Mouse (Mus musculus) mature B cell (primary cell): Measurements from ENCODE around the gene Drap1.

Source experiments
- in situ Hi-C: fragments of 300-500 bp; cut with MboI; formaldehyde crosslinking; loops from 2 replicates; pipeline ENCODE4 v1.14.3; 2019

Gene Drap1

DNA sequence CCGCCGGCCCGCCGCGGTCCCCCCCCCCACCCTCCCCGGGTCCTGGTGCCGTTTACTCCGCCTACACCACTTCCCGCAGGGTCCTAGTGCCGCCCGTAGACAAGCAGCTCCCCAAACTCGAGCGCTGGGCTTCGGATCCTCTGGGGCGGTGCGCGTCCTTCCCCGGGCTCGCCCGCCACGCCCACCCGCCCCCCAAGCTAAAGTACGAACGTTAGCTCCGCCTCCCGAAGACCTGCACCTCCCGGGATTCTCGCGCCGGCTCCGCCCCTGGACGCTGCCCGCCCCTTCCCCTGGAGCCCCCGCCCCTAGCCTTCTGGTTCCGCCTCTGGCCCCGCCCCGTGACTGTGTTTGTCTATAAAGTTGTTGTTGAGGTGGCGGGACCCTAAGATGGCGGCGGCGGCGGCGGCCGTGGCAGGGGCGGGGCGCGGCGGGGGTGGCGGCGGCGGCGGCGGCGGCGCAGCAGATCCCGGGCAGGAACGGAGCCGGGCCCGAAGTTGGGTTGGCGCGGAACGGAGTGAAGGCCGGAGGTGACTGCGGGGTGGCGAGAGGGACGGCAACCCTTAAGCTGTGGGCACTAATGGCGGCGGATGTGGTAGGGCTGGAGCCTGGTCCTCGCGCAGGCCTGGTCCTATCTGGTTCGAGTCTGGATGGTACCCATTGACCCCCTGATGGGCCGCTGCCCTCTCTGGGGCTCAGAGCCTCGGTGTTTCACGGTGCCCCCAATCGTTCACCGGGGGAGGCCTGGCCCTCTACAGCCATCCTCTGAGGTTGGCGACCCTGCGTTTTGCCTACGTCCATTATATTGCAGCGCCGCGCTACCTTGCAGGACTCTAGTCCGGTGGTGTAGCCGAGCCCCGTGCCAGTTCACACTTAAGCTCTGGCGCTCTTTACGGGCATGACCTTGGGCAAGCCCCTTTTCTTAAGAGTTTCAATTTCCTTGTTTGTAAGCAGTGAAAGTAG is at the start of gene Drap1, which contains the start of gene AI837181:
Gene Drap1, minus strand, starts transcription at position 198 of the 960 bp plus-strand sequence.
Gene AI837181, plus strand, starts transcription at position 363 of the 960 bp plus-strand sequence.
- in situ Hi-C loops, result no loop called here

DNA sequence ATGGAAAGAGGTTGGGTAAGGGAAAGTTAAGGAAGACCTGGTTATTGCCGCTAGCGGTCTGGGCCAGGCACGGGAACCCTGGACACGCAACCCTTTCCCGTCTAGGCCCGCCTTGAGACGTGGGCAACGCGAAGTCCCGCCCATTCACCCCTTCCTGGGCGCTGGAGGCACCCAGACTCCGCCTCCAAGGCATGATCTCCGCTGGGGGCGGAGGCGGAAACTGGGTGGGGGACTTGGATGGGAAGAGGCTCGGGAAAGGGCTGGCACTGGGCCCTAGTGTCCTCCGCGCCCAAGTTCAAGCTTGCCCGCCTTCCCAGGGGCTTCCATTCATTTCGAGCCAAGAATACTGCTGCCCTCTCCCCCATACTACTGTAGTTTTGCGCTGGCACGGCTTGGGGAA is 48.9 kb upstream of the Drap1 start, which contains the start of gene Efemp2:
Gene Efemp2, plus strand, starts transcription at position 235 of the 400 bp plus-strand sequence.
- in situ Hi-C loops, result no loop called here

GRCm38 (mm10) chr19:5472857-5473256 is 48.1 kb upstream of the Drap1 start:
- in situ Hi-C loops, result no loop called here

GRCm38 (mm10) chr19:5471846-5472245 is 47.1 kb upstream of the Drap1 start:
- in situ Hi-C loops, result no loop called here

GRCm38 (mm10) chr19:5468374-5468773 is 43.6 kb upstream of the Drap1 start, which contains the start of gene Ctsw:
Ctsw (minus strand) TSS chr19:5468507.
- in situ Hi-C loops, result no loop called here

DNA sequence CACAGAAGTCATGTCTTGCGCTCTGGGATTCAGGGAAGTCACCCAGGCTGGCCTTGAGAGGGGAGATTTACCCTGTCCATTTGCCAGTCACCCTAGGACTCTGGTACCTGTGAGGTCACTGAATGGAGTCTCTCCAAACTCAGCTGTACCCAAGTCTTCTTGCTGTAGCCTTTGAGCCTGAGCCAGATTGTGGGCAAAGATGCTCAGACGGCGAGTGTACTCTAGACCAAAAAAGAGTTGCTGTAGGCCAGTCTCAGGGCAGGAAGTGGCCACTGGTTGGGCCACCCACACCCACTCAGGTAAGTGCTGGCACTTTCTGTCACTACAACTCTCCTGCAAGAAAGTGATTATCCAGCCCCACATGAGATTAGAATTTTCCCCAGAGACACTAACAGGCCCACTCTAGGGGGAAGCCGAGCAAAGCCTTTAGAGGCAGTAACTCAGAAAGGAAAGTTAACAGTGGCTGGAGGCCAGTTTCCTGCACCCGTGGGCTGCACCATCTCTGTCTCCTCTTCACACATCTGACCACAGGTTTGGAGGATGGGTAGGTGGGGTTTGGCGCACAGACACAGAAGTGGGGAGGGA is 42.2 kb upstream of the Drap1 start:
- in situ Hi-C loops, result no loop called here

DNA sequence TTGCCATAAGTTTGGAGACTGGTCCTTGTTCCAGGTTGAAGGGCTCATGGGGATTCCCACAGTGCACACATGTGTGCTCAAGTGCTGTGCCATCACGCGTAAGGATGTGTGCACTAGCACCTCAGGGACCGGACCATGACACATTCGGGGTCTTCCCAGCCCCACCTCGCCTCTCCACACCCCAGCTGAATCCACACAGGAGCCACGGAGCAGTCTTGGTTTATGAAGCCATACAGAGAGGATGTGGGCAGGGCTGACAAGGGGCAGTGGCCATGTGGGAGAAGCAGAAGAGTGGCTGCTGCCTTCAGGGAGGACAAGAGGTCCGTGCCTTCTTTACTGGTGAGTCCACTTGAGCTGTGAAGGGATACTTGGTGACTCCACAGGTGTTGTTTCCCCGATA is 40.3 kb upstream of the Drap1 start:
- in situ Hi-C loops, result no loop called here

- in situ Hi-C loops, result no loop called here
These were observed 39.2 kb upstream of the Drap1 start for GRCm38 (mm10) chr19:5463791-5464562.

- in situ Hi-C loops, result no loop called here
These were observed 38.4 kb upstream of the Drap1 start for GRCm38 (mm10) chr19:5463212-5463611.

GRCm38 (mm10) chr19:5461411-5461810 is 36.6 kb upstream of the Drap1 start:
- in situ Hi-C loops, result no loop called here

DNA sequence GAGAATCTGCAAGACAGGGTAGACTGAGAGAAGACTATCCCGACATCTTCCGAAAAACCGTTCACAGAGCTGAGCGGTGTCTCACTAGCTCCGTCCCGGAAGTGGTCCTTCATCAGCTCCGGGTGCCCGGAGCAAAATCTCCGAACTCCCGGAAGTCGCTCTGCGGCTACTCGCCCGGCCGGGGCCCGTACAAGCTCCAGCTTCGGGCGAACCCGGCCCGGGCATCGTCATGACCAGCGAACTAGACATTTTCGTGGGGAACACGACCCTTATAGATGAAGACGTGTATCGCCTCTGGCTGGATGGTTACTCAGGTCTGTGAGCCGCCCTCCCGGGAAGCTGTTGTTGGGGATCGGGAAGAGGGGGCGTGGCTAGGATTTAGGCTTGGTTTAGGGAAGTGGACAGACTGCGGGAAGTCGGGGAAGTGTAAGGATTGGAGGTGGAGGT is 35.7 kb upstream of the Drap1 start, which contains the start of gene Fibp:
Gene Fibp, plus strand, starts transcription at position 151 of the 447 bp plus-strand sequence.
- in situ Hi-C loops, result no loop called here

DNA sequence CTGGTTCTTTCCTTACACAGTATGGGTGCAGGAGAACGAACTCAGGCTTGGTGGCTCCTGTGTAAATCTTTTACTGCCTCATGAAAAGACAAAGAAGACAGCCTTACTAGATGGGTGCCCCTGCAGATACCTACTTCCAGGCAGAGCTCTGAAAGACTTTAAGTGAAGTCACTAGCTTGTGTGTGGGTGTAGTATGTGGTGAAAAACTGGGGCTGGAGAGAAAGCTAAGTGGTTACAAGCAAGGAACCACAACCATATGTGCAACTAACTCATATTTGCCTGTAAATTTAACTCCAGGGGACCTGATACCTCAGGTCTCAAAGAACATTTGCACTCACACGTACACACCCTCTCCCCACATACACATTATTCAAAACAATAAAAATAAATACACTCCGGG is 35.1 kb upstream of the Drap1 start:
- in situ Hi-C loops, result no loop called here

DNA sequence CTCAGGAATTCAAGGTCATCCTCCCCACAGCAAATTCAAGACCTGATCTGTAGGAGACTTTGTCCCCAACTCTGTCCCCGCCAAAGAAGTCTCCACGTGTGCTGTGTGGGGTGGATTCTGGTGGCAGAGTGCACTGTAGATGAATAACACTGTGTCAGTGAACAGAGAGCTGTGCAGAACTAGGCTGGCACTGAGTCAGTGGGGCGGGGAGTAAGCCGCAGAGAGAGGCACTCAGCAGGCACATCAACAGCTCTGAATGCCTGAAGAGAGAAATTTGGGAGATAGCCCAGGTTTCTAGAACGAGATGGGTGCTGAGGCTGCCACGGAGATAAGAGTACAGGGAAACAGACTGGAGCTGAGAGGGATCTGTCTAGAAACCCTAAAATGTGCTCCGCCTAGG is 34.2 kb upstream of the Drap1 start:
- in situ Hi-C loops, result no loop called here

- in situ Hi-C loops, result no loop called here
These were observed 33.1 kb upstream of the Drap1 start, which contains the start of gene Ccdc85b for GRCm38 (mm10) chr19:5457746-5458442. Ccdc85b (minus strand) TSS chr19:5457894.

DNA sequence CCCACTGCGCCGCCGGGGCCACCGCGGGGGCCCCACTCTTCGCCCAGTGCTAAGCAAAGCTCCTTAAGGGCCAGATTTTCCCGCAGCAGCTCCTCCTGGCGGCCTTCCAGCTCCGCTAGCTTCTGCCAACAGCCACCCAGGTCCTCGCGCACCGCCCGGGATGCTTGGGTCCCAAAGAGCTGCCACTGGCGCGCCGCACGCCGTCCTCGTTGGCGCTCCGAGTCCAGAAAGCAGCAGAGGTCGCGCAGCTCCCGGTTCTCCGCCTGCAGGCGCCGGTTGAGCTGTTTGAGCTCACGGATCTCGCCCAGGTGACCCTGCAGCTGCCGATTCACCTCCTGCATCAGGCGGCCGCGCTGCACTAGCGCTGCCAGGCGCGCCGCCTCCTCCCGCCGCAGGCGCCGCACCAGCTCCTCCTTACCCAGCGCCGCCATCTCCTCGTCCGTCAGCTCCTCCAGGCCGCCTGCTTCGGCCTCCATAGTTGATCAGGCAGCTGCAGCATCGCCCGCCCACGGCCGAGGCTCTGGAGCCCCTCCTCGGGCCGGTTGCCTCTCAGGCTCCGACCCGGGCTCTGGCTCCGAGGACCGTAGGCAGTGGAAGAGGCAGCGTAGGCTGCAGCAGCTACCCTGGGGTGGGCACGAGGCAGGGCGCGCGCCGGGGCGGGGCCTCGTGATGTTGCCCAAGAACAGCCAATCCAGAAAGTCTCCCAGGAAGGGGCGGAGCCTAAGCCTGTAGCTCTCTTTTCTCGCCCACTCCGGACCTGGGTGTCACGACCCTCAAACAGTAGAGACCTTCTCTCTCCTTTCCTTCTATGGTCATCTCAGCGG is 32.4 kb upstream of the Drap1 start:
- in situ Hi-C loops, result no loop called here

- in situ Hi-C loops, result no loop called here
These were observed 31.6 kb upstream of the Drap1 start for GRCm38 (mm10) chr19:5456241-5456921.

GRCm38 (mm10) chr19:5455568-5455967 is 30.8 kb upstream of the Drap1 start:
- in situ Hi-C loops, result no loop called here

- in situ Hi-C loops, result no loop called here
These were observed 30.3 kb upstream of the Drap1 start for GRCm38 (mm10) chr19:5455037-5455436.

- in situ Hi-C loops, result no loop called here
These were observed 27.0 kb upstream of the Drap1 start for GRCm38 (mm10) chr19:5451766-5452165.

- in situ Hi-C loops, result no loop called here
These were observed 24.9 kb upstream of the Drap1 start for GRCm38 (mm10) chr19:5449673-5450072.
